Mouse (Mus musculus) thymus, postnatal 36 days (tissue): ENCODE data around the gene Bpi.

Experiments used
- DNase-seq, 2 experiments: peaks; one replicate each; pipeline ENCODE4 v3.0.0; 2022; ENCODE audit warnings: mixed read lengths in 2 of 2

Gene Bpi

GRCm38 (mm10) chr2:158258005-158258418 is at the start of gene Bpi:
Gene Bpi (plus strand): TSS chr2:158258094.
- DNase-seq: no peak

GRCm38 (mm10) chr2:158209776-158210175 is 48.1 kb upstream of the Bpi start:
- DNase-seq: no peak

GRCm38 (mm10) chr2:158210503-158210902 is 47.4 kb upstream of the Bpi start:
- DNase-seq: peak in 1 of 2 experiments; percentile 19

- no peak for DNase-seq
Observed at GRCm38 (mm10) chr2:158210958-158211357, 46.9 kb upstream of the Bpi start.

GRCm38 (mm10) chr2:158211764-158212471 is 46.0 kb upstream of the Bpi start:
- DNase-seq: no peak

GRCm38 (mm10) chr2:158215283-158216117 is 42.4 kb upstream of the Bpi start:
- no peak for DNase-seq

- DNase-seq: no peak
Observed at GRCm38 (mm10) chr2:158216510-158216909, 41.4 kb upstream of the Bpi start.

GRCm38 (mm10) chr2:158219562-158219961 is 38.3 kb upstream of the Bpi start:
- no peak for DNase-seq

GRCm38 (mm10) chr2:158221446-158222084 is 36.3 kb upstream of the Bpi start:
- DNase-seq: no peak

GRCm38 (mm10) chr2:158222664-158223063 is 35.2 kb upstream of the Bpi start:
- no peak for DNase-seq

GRCm38 (mm10) chr2:158223497-158223896 is 34.4 kb upstream of the Bpi start:
- DNase-seq: no peak

GRCm38 (mm10) chr2:158225301-158225700 is 32.6 kb upstream of the Bpi start:
- DNase-seq: no peak

- no peak for DNase-seq
Observed at GRCm38 (mm10) chr2:158228670-158229502, 29.0 kb upstream of the Bpi start, which contains the start of gene D630003M21Rik. Gene D630003M21Rik (minus strand): TSS chr2:158229222.

GRCm38 (mm10) chr2:158229503-158229892 is 28.4 kb upstream of the Bpi start:
- DNase-seq: no peak

- no peak for DNase-seq
Observed at GRCm38 (mm10) chr2:158230617-158231016, 27.3 kb upstream of the Bpi start.

- no peak for DNase-seq
Observed at GRCm38 (mm10) chr2:158231071-158231470, 26.8 kb upstream of the Bpi start.

GRCm38 (mm10) chr2:158232414-158232813 is 25.5 kb upstream of the Bpi start:
- DNase-seq: no peak

GRCm38 (mm10) chr2:158233106-158233505 is 24.8 kb upstream of the Bpi start:
- no peak for DNase-seq

- no peak for DNase-seq
Observed at GRCm38 (mm10) chr2:158236698-158237097, 21.2 kb upstream of the Bpi start.

GRCm38 (mm10) chr2:158238101-158238500 is 19.8 kb upstream of the Bpi start:
- no peak for DNase-seq

GRCm38 (mm10) chr2:158241126-158241738 is 16.7 kb upstream of the Bpi start:
- no peak for DNase-seq
